Mouse (Mus musculus) erythroblast, adult 5-6 weeks (primary cell): ENCODE measurements around the gene Spon1. TPM values are rescaled to one million over a fixed set of nuclear protein-coding genes. Genes with fewer than 3 reads are reported as not detected.
A peak's percentile ranks its signal among the peaks of the same experiment; 100 is the strongest.

ENCODE experiments used
- ATAC-seq: replicated peaks from 2 replicates; pipeline ENCODE4 v1.8.0; 2016; ENCODE audit warnings: moderate number of reproducible peaks, mild to moderate bottlenecking, moderate TSS enrichment, inconsistent platforms; ENCODE audit not compliant: poor library complexity, low FRiP score, severe bottlenecking
- total RNA-seq, 2 experiments: library from RNA; stranded (forward) in 1 of 2; stranded (reverse) in 1 of 2; fragments of 150-400 nt in 1 of 2; fragments of 200-764, 138-1000 nt in 1 of 2; gene quantifications; 2 replicates each; pipeline versions ENCODE4 v1.2.3 to v1.2.4; 2015 to 2017; ENCODE audit warnings: low replicate concordance in 2 of 2

Gene Spon1
- not detected in 2 replicates for total RNA-seq (2015; ENCODE audit: low replicate concordance)
- 0.14 and 0.17 TPM in 2 replicates for total RNA-seq (2017; ENCODE audit: low replicate concordance)

- no peak for ATAC-seq
These were observed at the start of gene Spon1 for GRCm38 (mm10) chr7:113765667-113766497. Gene Spon1, plus strand, starts transcription at chr7:113765998.

GRCm38 (mm10) chr7:113721994-113722393 is 43.8 kb upstream of the Spon1 start:
- no peak for ATAC-seq

- no peak for ATAC-seq
These were observed 41.9 kb upstream of the Spon1 start for GRCm38 (mm10) chr7:113723905-113724304.

GRCm38 (mm10) chr7:113727999-113728713 is 37.6 kb upstream of the Spon1 start:
- no peak for ATAC-seq

- ATAC-seq, result no peak
These were observed 36.9 kb upstream of the Spon1 start for GRCm38 (mm10) chr7:113728926-113729325.

GRCm38 (mm10) chr7:113730406-113731247 is 35.2 kb upstream of the Spon1 start:
- ATAC-seq, result no peak

GRCm38 (mm10) chr7:113737790-113738362 is 27.9 kb upstream of the Spon1 start:
- ATAC-seq, result no peak

- ATAC-seq, result no peak
These were observed 26.6 kb upstream of the Spon1 start for GRCm38 (mm10) chr7:113739181-113739580.

GRCm38 (mm10) chr7:113742644-113743043 is 23.2 kb upstream of the Spon1 start:
- no peak for ATAC-seq

GRCm38 (mm10) chr7:113743982-113744381 is 21.8 kb upstream of the Spon1 start:
- ATAC-seq, result no peak

- no peak for ATAC-seq
These were observed 9.2 kb upstream of the Spon1 start for GRCm38 (mm10) chr7:113756616-113757015.

- ATAC-seq, result peak; percentile 64; the same call in 1 of the 2 replicates
These were observed 6.6 kb upstream of the Spon1 start for GRCm38 (mm10) chr7:113759212-113759611.

GRCm38 (mm10) chr7:113765133-113765532 is 665 bp upstream of the Spon1 start:
- no peak for ATAC-seq

GRCm38 (mm10) chr7:113766498-113766941 is 722 bp downstream of the Spon1 start:
- ATAC-seq, result no peak

- ATAC-seq, result no peak
These were observed 1.7 kb downstream of the Spon1 start for GRCm38 (mm10) chr7:113767546-113767945.

GRCm38 (mm10) chr7:113768174-113768935 is 2.6 kb downstream of the Spon1 start:
- ATAC-seq, result no peak

- no peak for ATAC-seq
These were observed 3.5 kb downstream of the Spon1 start for GRCm38 (mm10) chr7:113769281-113769680.

- no peak for ATAC-seq
These were observed 6.3 kb downstream of the Spon1 start for GRCm38 (mm10) chr7:113772135-113772534.

- no peak for ATAC-seq
These were observed 7.6 kb downstream of the Spon1 start for GRCm38 (mm10) chr7:113773436-113773835.
